Mouse (Mus musculus) MEL (cell line): Measurements from ENCODE around the gene Ap5z1. TPM values are rescaled to one million over a fixed set of nuclear protein-coding genes. Genes with fewer than 3 reads are reported as not detected.

ENCODE experiments used
- DNase-seq: peaks from one replicate; pipeline ENCODE4 v3.0.0; 2011; ENCODE audit warnings: low read depth, low spot score
- H3K27ac ChIP-seq: 2 replicates; pipeline ENCODE4 v1.5.1; 2012; ENCODE audit warnings: low read depth, mild to moderate bottlenecking, control low read depth, low read length, moderate library complexity; ENCODE audit not compliant: control insufficient read depth
- H3K27me3 ChIP-seq, 2 experiments: fragments of 150-350 bp in 1 of 2; sonication (generic) in 1 of 2; 2 replicates each; pipeline ENCODE4 v1.6.1; 2012; ENCODE audit warnings: low read length in 2 of 2, mild to moderate bottlenecking in 2 of 2, improper control_type of control experiment in 1 of 2, moderate library complexity in 1 of 2; ENCODE audit not compliant: insufficient read depth in 2 of 2, control insufficient read depth in 1 of 2
- H3K36me3 ChIP-seq, 2 experiments: 2 replicates each; pipeline ENCODE4 v1.6.1; 2012 to 2014; ENCODE audit warnings: low read length in 2 of 2, improper control_type of control experiment in 1 of 2, inconsistent platforms in 1 of 2, mild to moderate bottlenecking in 1 of 2; ENCODE audit not compliant: insufficient read depth in 2 of 2, control insufficient read depth in 1 of 2
- H3K4me1 ChIP-seq, 2 experiments: fragments of 150-350 bp in 1 of 2; sonication (generic) in 1 of 2; 2 replicates each; pipeline ENCODE4 v1.6.1; 2012; ENCODE audit warnings: low read length in 2 of 2, improper control_type of control experiment in 1 of 2, mild to moderate bottlenecking in 1 of 2; ENCODE audit not compliant: insufficient read depth in 2 of 2, control insufficient read depth in 1 of 2
- H3K4me3 ChIP-seq, 2 experiments: fragments of 150-350 bp in 1 of 2; sonication (generic) in 1 of 2; 2 replicates each; pipeline ENCODE4 v1.5.1; 2012; ENCODE audit warnings: low read depth in 2 of 2, low read length in 2 of 2, mild to moderate bottlenecking in 2 of 2, moderate library complexity in 2 of 2, control low read depth in 1 of 2, improper control_type of control experiment in 1 of 2; ENCODE audit not compliant: control insufficient read depth in 1 of 2, insufficient read depth in 1 of 2
- H3K79me2 ChIP-seq: 2 replicates; pipeline ENCODE4 v1.6.1; 2012; ENCODE audit warnings: mild to moderate bottlenecking, low read length, moderate library complexity; ENCODE audit not compliant: control insufficient read depth, poor library complexity, insufficient read depth
- H3K9ac ChIP-seq: 2 replicates; pipeline ENCODE4 v1.6.1; 2012; ENCODE audit warnings: low read depth, mild to moderate bottlenecking, control low read depth, low read length, moderate library complexity; ENCODE audit not compliant: control insufficient read depth, poor library complexity, severe bottlenecking
- H3K9me3 ChIP-seq: fragments of 150-350 bp; sonication (generic); replicated peaks from 2 replicates; pipeline ENCODE4 v1.6.1; 2012; ENCODE audit warnings: mild to moderate bottlenecking, low read length, improper control_type of control experiment, moderate library complexity; ENCODE audit not compliant: insufficient read depth
- BHLHE40 ChIP-seq: IDR thresholded peaks from 2 replicates; pipeline ENCODE4 v1.6.1; 2012; ENCODE audit warnings: low read depth, mild to moderate bottlenecking, inconsistent platforms, low read length, improper control_type of control experiment, borderline replicate concordance
- CHD2 ChIP-seq: IDR thresholded peaks from 2 replicates; pipeline ENCODE4 v1.6.1; 2011; ENCODE audit warnings: low read length, improper control_type of control experiment
- CTCF ChIP-seq, 3 experiments: IDR thresholded peaks in 2 of 3; conservative IDR thresholded peaks in 1 of 3; 2 replicates each; pipeline ENCODE4 v1.5.1; 2011 to 2012; ENCODE audit warnings: low read length in 3 of 3, low read depth in 2 of 3, mild to moderate bottlenecking in 2 of 3, improper control_type of control experiment in 1 of 3, inconsistent platforms in 1 of 3, mixed read lengths in 1 of 3, moderate library complexity in 1 of 3; ENCODE audit not compliant: control insufficient read depth in 1 of 3, insufficient read depth in 1 of 3, poor library complexity in 1 of 3, severe bottlenecking in 1 of 3
- E2F4 ChIP-seq: IDR thresholded peaks from 2 replicates; pipeline ENCODE4 v1.6.1; 2011; ENCODE audit warnings: low read depth, low read length, improper control_type of control experiment, borderline replicate concordance
- ELF1 ChIP-seq: IDR thresholded peaks from 2 replicates; pipeline ENCODE4 v1.6.1; 2014; ENCODE audit warnings: low read depth, mild to moderate bottlenecking, inconsistent platforms, low read length, improper control_type of control experiment, moderate library complexity
- GABPA ChIP-seq: IDR thresholded peaks from 2 replicates; pipeline ENCODE4 v1.6.1; 2012; ENCODE audit warnings: low read depth, mild to moderate bottlenecking, inconsistent platforms, low read length, improper control_type of control experiment, moderate library complexity
- GATA1 ChIP-seq: IDR thresholded peaks from 2 replicates; pipeline ENCODE4 v1.6.1; 2011; ENCODE audit warnings: low read depth, low read length, improper control_type of control experiment
- HCFC1 ChIP-seq: IDR thresholded peaks from 2 replicates; pipeline ENCODE4 v1.6.1; 2012; ENCODE audit warnings: low read depth, mild to moderate bottlenecking, inconsistent platforms, low read length, improper control_type of control experiment, moderate library complexity
- JUND ChIP-seq: IDR thresholded peaks from 2 replicates; pipeline ENCODE4 v1.6.1; 2011; ENCODE audit warnings: low read depth, mild to moderate bottlenecking, improper control_type of control experiment, low read length
- KAT2A ChIP-seq: conservative IDR thresholded peaks from 2 replicates; pipeline ENCODE4 v1.6.1; 2012; ENCODE audit warnings: low read depth, low read length, improper control_type of control experiment, inconsistent platforms
- MAX ChIP-seq: IDR thresholded peaks from 2 replicates; pipeline ENCODE4 v1.6.1; 2011; ENCODE audit warnings: low read length, improper control_type of control experiment
- MAZ ChIP-seq: IDR thresholded peaks from 2 replicates; pipeline ENCODE4 v1.6.1; 2012; ENCODE audit warnings: low read depth, mild to moderate bottlenecking, inconsistent platforms, low read length, improper control_type of control experiment
- MEF2A ChIP-seq: IDR thresholded peaks from 2 replicates; pipeline ENCODE4 v1.6.1; 2014; ENCODE audit warnings: low read depth, mild to moderate bottlenecking, inconsistent platforms, low read length, improper control_type of control experiment; ENCODE audit not compliant: poor library complexity, insufficient replicate concordance, severe bottlenecking; ENCODE audit errors: extremely low read depth
- MYB ChIP-seq: IDR thresholded peaks from 2 replicates; pipeline ENCODE4 v1.6.1; 2011; ENCODE audit warnings: mild to moderate bottlenecking, low read depth, low read length, improper control_type of control experiment
- MYC ChIP-seq: IDR thresholded peaks from 2 replicates; pipeline ENCODE4 v1.6.1; 2011; ENCODE audit warnings: low read depth, mild to moderate bottlenecking, low read length, improper control_type of control experiment, moderate library complexity
- NELFE ChIP-seq: IDR thresholded peaks from 2 replicates; pipeline ENCODE4 v1.6.1; 2011; ENCODE audit warnings: low read depth, low read length, improper control_type of control experiment
- NRF1 ChIP-seq: IDR thresholded peaks from 2 replicates; pipeline ENCODE4 v1.6.1; 2014; ENCODE audit warnings: low read depth, mild to moderate bottlenecking, inconsistent platforms, low read length, improper control_type of control experiment, moderate library complexity; ENCODE audit not compliant: poor library complexity, insufficient read depth, severe bottlenecking
- POLR2A ChIP-seq, 2 experiments: IDR thresholded peaks; 2 replicates each; pipeline ENCODE4 v1.6.1; 2011 to 2012; ENCODE audit warnings: low read length in 2 of 2, mild to moderate bottlenecking in 2 of 2, control low read depth in 1 of 2, improper control_type of control experiment in 1 of 2, low read depth in 1 of 2, moderate library complexity in 1 of 2; ENCODE audit not compliant: control insufficient read depth in 1 of 2, insufficient read depth in 1 of 2, poor library complexity in 1 of 2
- POLR2AphosphoS2 ChIP-seq: IDR thresholded peaks from 2 replicates; pipeline ENCODE4 v1.6.1; 2011; ENCODE audit warnings: low read length, improper control_type of control experiment
- SIN3A ChIP-seq: IDR thresholded peaks from 2 replicates; pipeline ENCODE4 v1.6.1; 2012; ENCODE audit warnings: low read length, improper control_type of control experiment, inconsistent platforms
- SMC3 ChIP-seq: IDR thresholded peaks from 2 replicates; pipeline ENCODE4 v1.6.1; 2011; ENCODE audit warnings: low read depth, low read length, improper control_type of control experiment
- TCF12 ChIP-seq: IDR thresholded peaks from 2 replicates; pipeline ENCODE4 v1.6.1; 2014; ENCODE audit warnings: low read depth, mild to moderate bottlenecking, inconsistent platforms, low read length, improper control_type of control experiment, moderate library complexity
- ZC3H11A ChIP-seq: IDR thresholded peaks from 2 replicates; pipeline ENCODE4 v1.6.1; 2012; ENCODE audit warnings: low read depth, mild to moderate bottlenecking, inconsistent platforms, low read length, improper control_type of control experiment
- ZMIZ1 ChIP-seq: IDR thresholded peaks from 2 replicates; pipeline ENCODE4 v1.6.1; 2012; ENCODE audit warnings: low read depth, mild to moderate bottlenecking, inconsistent platforms, low read length, improper control_type of control experiment, moderate library complexity
- ZNF384 ChIP-seq: IDR thresholded peaks from 2 replicates; pipeline ENCODE4 v1.6.1; 2012; ENCODE audit warnings: low read depth, mild to moderate bottlenecking, inconsistent platforms, low read length, improper control_type of control experiment
- polyA plus RNA-seq, 2 experiments: library from polyadenylated mRNA; stranded (reverse) in 1 of 2; unstranded in 1 of 2; fragments of >175 nt in 1 of 2; fragments of >200 nt in 1 of 2; gene quantifications; 2 replicates each; pipeline versions ENCODE4 v1.2.1 to v1.2.4; 2012; ENCODE audit warnings: low replicate concordance in 2 of 2, low read depth in 1 of 2; ENCODE audit not compliant: insufficient read length in 2 of 2, insufficient read depth in 1 of 2, missing spikeins in 1 of 2
- total RNA-seq: library from RNA; depleted of rRNA; stranded (reverse); fragments of 300-350 nt; gene quantifications from 2 replicates; pipeline ENCODE4 v1.2.3, GENCODE M21; 2012

Gene Ap5z1
- total and polyA plus RNA-seq, 3 experiments: 4.4 to 13.5 TPM; not detected in 1

GRCm38 (mm10) chr5:142473696-142474095, 10.0 kb downstream of the Ap5z1 start:
- Histone ChIP-seq H3K9ac (no peak overlapping the region), H3K79me2 (no peaks in the 10 kb centered on the region), H3K27me3 (no peaks in the 10 kb centered on the region), H3K4me1 (no peaks in the 10 kb centered on the region), H3K4me3 (no peak overlapping the region), H3K36me3 (no peaks in the 10 kb centered on the region), H3K27ac (no peak overlapping the region), H3K9me3 (no peaks in the 10 kb centered on the region)
- TF ChIP-seq MYB: no peak
- TF ChIP-seq NRF1: no peak
- TF ChIP-seq MAX: no peak
- TF ChIP-seq SIN3A: no peak
- TF ChIP-seq JUND: no peak
- TF ChIP-seq GABPA: no peak
- TF ChIP-seq GATA1: no peak
- TF ChIP-seq ZNF384: no peak
- TF ChIP-seq NELFE: no peak
- TF ChIP-seq POLR2A (IDR thresholded peaks at IDR 0.05; ENCODE audit: control insufficient read depth in 1 of 2, insufficient read depth in 1 of 2, low read depth in 1 of 2, low read length in 2 of 2, poor library complexity in 1 of 2): no peak
- TF ChIP-seq MYC: no peak
- no peak for TF ChIP-seq POLR2AphosphoS2
- no peak for TF ChIP-seq BHLHE40
- TF ChIP-seq HCFC1: no peak
- TF ChIP-seq CHD2: no peak
- no peak for TF ChIP-seq TCF12
- no peak for DNase-seq

DNA sequence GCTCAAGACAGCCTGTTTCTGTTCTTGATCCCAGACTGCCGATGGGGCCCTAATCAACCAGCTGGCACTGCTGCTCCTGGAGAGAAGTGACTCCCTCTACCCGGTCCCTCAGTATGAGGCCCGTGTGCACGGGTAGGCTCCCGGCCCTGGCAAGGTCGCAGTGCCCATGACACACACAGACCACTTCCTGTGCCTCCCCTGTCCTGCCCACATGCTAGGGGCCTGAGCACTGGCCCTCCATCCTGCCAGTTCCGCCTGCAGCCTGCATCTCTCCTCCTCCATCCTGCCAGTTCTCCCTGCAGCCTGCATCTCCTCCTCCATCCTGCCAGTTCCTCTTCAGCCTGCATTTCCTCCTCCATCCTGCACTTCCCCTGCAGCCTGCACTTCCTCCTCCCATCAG, 11.9 kb downstream of the Ap5z1 start:
- Histone ChIP-seq H3K9me3 (no peaks in the 10 kb centered on the region), H3K27me3 (no peaks in the 10 kb centered on the region), H3K79me2 (no peaks in the 10 kb centered on the region), H3K9ac (no peak overlapping the region), H3K27ac (no peak overlapping the region), H3K4me1 (no peaks in the 10 kb centered on the region), H3K36me3 (no peaks in the 10 kb centered on the region), H3K4me3 (no peak overlapping the region)
- no peak for DNase-seq
- TF ChIP-seq ZC3H11A (no peak), NRF1 (no peak), CHD2 (no peak), KAT2A (no peak), SMC3 (no peak), ZMIZ1 (no peak), MAZ (no peak), MEF2A (no peak), ELF1 (no peak), CTCF (IDR thresholded peaks at IDR 0.05 in 2 of 3, conservative IDR thresholded peaks at IDR 0.05 in 1 of 3; ENCODE audit: control insufficient read depth in 1 of 3, insufficient read depth in 1 of 3, low read depth in 2 of 3, low read length in 3 of 3, poor library complexity in 1 of 3, severe bottlenecking in 1 of 3) (no peak), E2F4 (no peak)
